ENCODE assay signal across 26 mouse cellular contexts in genomic region chr2:91154091-91154490, GRCm38 (mm10). TPM values are rescaled to one million over a fixed set of nuclear protein-coding genes. Genes with fewer than 3 reads are reported as not detected.
DNase-seq lines count a peak whose midpoint lies in the region; TF ChIP-seq lines count a peak whose summit lies in the region.
"Had no signal": no experiment of that assay in that cellular context is flagged by ENCODE, and none has a peak within 500 bp of the region (broad histone marks: within the 10 kb centered on the region; RNA-seq: fewer than 3 reads in every experiment).

No protein-coding gene starts in this region.

- peak; percentile 97 for DNase-seq in liver, adult 2 months (ENCODE audit: extremely low read depth, low read depth, low spot score)
- DNase-seq in liver = no peak
- peak; percentile 83 for DNase-seq in adrenal gland, adult 2 months
- peak; percentile 75 for DNase-seq in adrenal gland, postnatal 14 days
- DNase-seq in right cerebral cortex, postnatal 25 days = no peak
- DNase-seq in left cerebral cortex, adult 2 months (ENCODE audit: extremely low spot score in 1 of 2, low spot score in 2 of 2) = no peak
- DNase-seq in heart, embryonic 10.5 days (ENCODE audit: low spot score) = no peak
- DNase-seq: B cell, adult 2 months; cerebellum, adult 18-20 months; cerebellum, adult 9-10 months; cerebellum, postnatal 25 days; forebrain, postnatal 0 days; gastrocnemius, adult 2 months; gastrocnemius, postnatal 14 days had no signal

- H3K4me3 ChIP-seq in liver, adult 2 months (ENCODE audit: insufficient read depth, low read depth, low read length) = no peak overlapping the region
- no peak overlapping the region for H3K4me3 ChIP-seq in left cerebral cortex, adult 2 months
- H3K4me3 ChIP-seq in heart, embryonic 10.5 days = no peak overlapping the region
- H3K4me3 ChIP-seq: embryonic facial prominence, embryonic 12.5 days; embryonic facial prominence, embryonic 15.5 days; gastrocnemius, adult 2 months; hindbrain, embryonic 12.5 days; hindbrain, embryonic 15.5 days had no signal

- peaks cover 15% of the 10 kb centered on the region; the same call in 1 of the 2 replicates for H3K36me3 ChIP-seq in liver, adult 2 months (ENCODE audit: control insufficient read depth, insufficient read depth, low read length)
- H3K36me3 ChIP-seq in heart, embryonic 10.5 days = peaks cover 26% of the 10 kb centered on the region; the same call in 1 of the 2 replicates

- no peaks in the 10 kb centered on the region for H3K79me2 ChIP-seq in liver, adult 2 months (ENCODE audit: control insufficient read depth, insufficient read depth, low read length)

- peak overlapping the region; percentile 76 for H3K27ac ChIP-seq in liver, adult 2 months (replicated peaks; ENCODE audit: insufficient read depth, low read depth, low read length)
- H3K27ac ChIP-seq in left cerebral cortex, adult 2 months = no peak overlapping the region
- H3K27ac ChIP-seq in heart, embryonic 10.5 days = no peak overlapping the region
- H3K27ac ChIP-seq: embryonic facial prominence, embryonic 12.5 days; embryonic facial prominence, embryonic 15.5 days; gastrocnemius, adult 2 months; hindbrain, embryonic 12.5 days; hindbrain, embryonic 15.5 days had no signal

- H3K9ac ChIP-seq in liver, adult 2 months (ENCODE audit: low read depth, low read length) = no peak overlapping the region
- H3K9ac ChIP-seq: embryonic facial prominence, embryonic 12.5 days; embryonic facial prominence, embryonic 15.5 days; forebrain, postnatal 0 days; hindbrain, embryonic 12.5 days; hindbrain, embryonic 15.5 days had no signal

- intact Hi-C loops in left cerebral cortex, adult 2 months (cut with DNase I) = no loop called here

- H3K4me1 ChIP-seq in liver, adult 2 months (ENCODE audit: control insufficient read depth, insufficient read depth, low read length) = peaks cover 18% of the 10 kb centered on the region
- peaks cover 9% of the 10 kb centered on the region; the same call in 1 of the 2 replicates for H3K4me1 ChIP-seq in heart, embryonic 10.5 days
- H3K4me1 ChIP-seq: embryonic facial prominence, embryonic 12.5 days; embryonic facial prominence, embryonic 15.5 days; hindbrain, embryonic 12.5 days; hindbrain, embryonic 15.5 days had no signal

- 35% methylated on average over 3 of the region's 3 CpGs for WGBS in liver, adult 2 months
- 92% methylated on average over 3 of the region's 3 CpGs for WGBS in heart, embryonic 10.5 days

- H3K27me3 ChIP-seq in liver, adult 2 months (ENCODE audit: control insufficient read depth, insufficient read depth, low read length) = no peaks in the 10 kb centered on the region
- H3K27me3 ChIP-seq in heart, embryonic 10.5 days (ENCODE audit: insufficient read depth, poor library complexity, severe bottlenecking) = no peaks in the 10 kb centered on the region
- H3K27me3 ChIP-seq: CH12.LX; embryonic facial prominence, embryonic 12.5 days; embryonic facial prominence, embryonic 15.5 days; hindbrain, embryonic 12.5 days; hindbrain, embryonic 15.5 days; Patski had no signal

- no peaks in the 10 kb centered on the region for H3K9me3 ChIP-seq in heart, embryonic 10.5 days
- H3K9me3 ChIP-seq: embryonic facial prominence, embryonic 12.5 days; embryonic facial prominence, embryonic 15.5 days; G1E; hindbrain, embryonic 12.5 days; hindbrain, embryonic 15.5 days had no signal

- no peak for TF ChIP-seq CTCF in liver, adult 2 months (IDR thresholded peaks at IDR 0.05; ENCODE audit: low read depth, low read length)
- no peak for TF ChIP-seq CTCF in left cerebral cortex, adult 2 months (IDR thresholded peaks at IDR 0.05)

- no peak for TF ChIP-seq POLR2A in liver, adult 2 months (IDR thresholded peaks at IDR 0.05; ENCODE audit: extremely low read depth, insufficient read depth, low read length)

RNA-seq across cellular contexts. Expression of gene Madd, which starts 29.5 kb away (rescaled TPM):
- total RNA-seq in liver, adult 2 months (2014; rRNA removed) = 14.1 and 16.5 TPM in 2 replicates
- polyA plus RNA-seq in liver, adult 2 months (2012; rRNA removed) = 10.2 and 15.3 TPM in 2 replicates
- total RNA-seq in adrenal gland, adult 2 months (2021) = 10 to 100 TPM; 18.5 to 20.0 TPM
- 8.9 and 9.0 TPM in 2 replicates for polyA plus RNA-seq in adrenal gland, adult 2 months (2012; rRNA removed)
- 18.8 and 26.1 TPM in 2 replicates for total RNA-seq in adrenal gland, postnatal 14 days (2021)
- total RNA-seq in left cerebral cortex, adult 2 months (2021) = 100 to 1,000 TPM; 236 to 254 TPM
- 6.8 and 7.7 TPM in 2 replicates for polyA plus RNA-seq in heart, embryonic 10.5 days (2016; fragmentation: Nextera tagmentation; extraction: Ambion mirVana)

RNA-seq across cellular contexts. Expression of gene Mybpc3, which starts 36.1 kb away (rescaled TPM):
- total RNA-seq in liver, adult 2 months (2014; rRNA removed) = 0.07 TPM in 1 of 2 replicates, not detected in the other
- 0.01 and 0.04 TPM in 2 replicates for polyA plus RNA-seq in liver, adult 2 months (2012; rRNA removed)
- total RNA-seq in adrenal gland, adult 2 months (2021) = under 1 TPM; 0.07 to 0.09 TPM
- polyA plus RNA-seq in adrenal gland, adult 2 months (2012; rRNA removed) = not detected in 2 replicates
- total RNA-seq in adrenal gland, postnatal 14 days (2021) = 0.15 TPM in 1 of 2 replicates, not detected in the other
- under 1 TPM; 0.33 to 0.43 TPM for total RNA-seq in left cerebral cortex, adult 2 months (2021)
- polyA plus RNA-seq in heart, embryonic 10.5 days (2016; fragmentation: Nextera tagmentation; extraction: Ambion mirVana) = 450 and 1,030 TPM in 2 replicates
- total RNA-seq: G1E had no signal
- polyA plus RNA-seq: forebrain, embryonic 11.5 days; forebrain, embryonic 14.5 days; G1E; hindbrain, embryonic 15.5 days; intestine, embryonic 14.5 days; intestine, postnatal 0 days; Patski had no signal

RNA-seq across cellular contexts. Expression of gene Nr1h3, which starts 48.5 kb away (rescaled TPM):
- 146 and 148 TPM in 2 replicates for total RNA-seq in liver, adult 2 months (2014; rRNA removed)
- polyA plus RNA-seq in liver, adult 2 months (2012; rRNA removed) = 190 and 198 TPM in 2 replicates
- 10 to 100 TPM; 22.1 to 56.8 TPM for total RNA-seq in adrenal gland, adult 2 months (2021)
- polyA plus RNA-seq in adrenal gland, adult 2 months (2012; rRNA removed) = 44.2 and 62.7 TPM in 2 replicates
- total RNA-seq in adrenal gland, postnatal 14 days (2021) = 41.7 and 45.0 TPM in 2 replicates
- 1 to 10 TPM; 3.4 to 7.1 TPM for total RNA-seq in left cerebral cortex, adult 2 months (2021)
- polyA plus RNA-seq in heart, embryonic 10.5 days (2016; fragmentation: Nextera tagmentation; extraction: Ambion mirVana) = 1.9 and 4.5 TPM in 2 replicates
- total RNA-seq: hematopoietic stem cell, adult 5-6 weeks had no signal

RNA-seq across cellular contexts. Expression of gene Acp2, which starts 48.6 kb away (rescaled TPM):
- total RNA-seq in liver, adult 2 months (2014; rRNA removed) = 23.9 and 25.5 TPM in 2 replicates
- polyA plus RNA-seq in liver, adult 2 months (2012; rRNA removed) = 35.8 and 45.0 TPM in 2 replicates
- 10 to 100 TPM; 49.5 to 50.4 TPM for total RNA-seq in adrenal gland, adult 2 months (2021)
- polyA plus RNA-seq in adrenal gland, adult 2 months (2012; rRNA removed) = 28.7 and 46.6 TPM in 2 replicates
- total RNA-seq in adrenal gland, postnatal 14 days (2021) = 34.4 and 39.4 TPM in 2 replicates
- total RNA-seq in left cerebral cortex, adult 2 months (2021) = 10 to 100 TPM; 42.4 to 44.5 TPM
- polyA plus RNA-seq in heart, embryonic 10.5 days (2016; fragmentation: Nextera tagmentation; extraction: Ambion mirVana) = 17.6 and 24.2 TPM in 2 replicates

Comparison
In these comparisons a context has a peak if more than half of its experiments do, and no peak if none do; other contexts are left out.
1. DNase-seq: peak in liver, adult 2 months (single experiment), adrenal gland, adult 2 months (single experiment) and adrenal gland, postnatal 14 days (single experiment); none in liver (single experiment), right cerebral cortex, postnatal 25 days (single experiment), left cerebral cortex, adult 2 months (0 of 2) and heart, embryonic 10.5 days (single experiment).